Mouse (Mus musculus): ENCODE results near the gene Tmem43.
A peak's percentile ranks its signal among the peaks of the same experiment; 100 is the strongest.

Gene Tmem43

GRCm38 (mm10) chr6:91489872-91490271 is 16.4 kb downstream of the Tmem43 start:
- no peak for DNase-seq (ENCODE audit: low spot score in 2 of 2)

GRCm38 (mm10) chr6:91491004-91491403 is 17.5 kb downstream of the Tmem43 start:
- no peak for DNase-seq (ENCODE audit: low spot score in 2 of 2)

GRCm38 (mm10) chr6:91493053-91493452 is 19.6 kb downstream of the Tmem43 start:
- DNase-seq (ENCODE audit: low spot score in 2 of 2) = no peak

GRCm38 (mm10) chr6:91494526-91494925 is 21.0 kb downstream of the Tmem43 start:
- no peak for DNase-seq (ENCODE audit: low spot score in 2 of 2)

GRCm38 (mm10) chr6:91503302-91503701 is 29.8 kb downstream of the Tmem43 start:
- DNase-seq (ENCODE audit: low spot score in 2 of 2) = no peak

GRCm38 (mm10) chr6:91506036-91506435 is 32.5 kb downstream of the Tmem43 start:
- peak; percentile 68 to 72 for DNase-seq (ENCODE audit: low spot score in 2 of 2)

- peak; percentile 51 to 58 for DNase-seq (ENCODE audit: low spot score in 2 of 2)
These were observed 34.5 kb downstream of the Tmem43 start for GRCm38 (mm10) chr6:91508041-91508440.

GRCm38 (mm10) chr6:91509326-91509725 is 35.8 kb downstream of the Tmem43 start:
- DNase-seq (ENCODE audit: low spot score in 2 of 2) = peak; percentile 81 to 93

- DNase-seq (ENCODE audit: low spot score in 2 of 2) = no peak
These were observed 36.7 kb downstream of the Tmem43 start for GRCm38 (mm10) chr6:91510211-91510610.

- DNase-seq (ENCODE audit: low spot score in 2 of 2) = no peak
These were observed 40.6 kb downstream of the Tmem43 start for GRCm38 (mm10) chr6:91514135-91514534.

GRCm38 (mm10) chr6:91514737-91515362 is 41.3 kb downstream of the Tmem43 start:
- DNase-seq (ENCODE audit: low spot score in 2 of 2) = peak in 1 of 2 experiments; percentile 20

GRCm38 (mm10) chr6:91515545-91516449 is 42.3 kb downstream of the Tmem43 start, which contains the start of the genes Xpc and Lsm3:
Gene Xpc (minus strand): TSS chr6:91515888.
Gene Lsm3 (plus strand): TSS chr6:91515928.
- DNase-seq (ENCODE audit: low spot score in 2 of 2) = peak; percentile 96 to 98

GRCm38 (mm10) chr6:91518454-91519020 is 45.0 kb downstream of the Tmem43 start:
- DNase-seq (ENCODE audit: low spot score in 2 of 2) = no peak

- DNase-seq (ENCODE audit: low spot score in 2 of 2) = no peak
These were observed 49.3 kb downstream of the Tmem43 start for GRCm38 (mm10) chr6:91522816-91523215.

GRCm38 (mm10) chr6:91525544-91525943 is 52.0 kb downstream of the Tmem43 start:
- DNase-seq (ENCODE audit: low spot score in 2 of 2) = no peak

- no peak for DNase-seq (ENCODE audit: low spot score in 2 of 2)
These were observed 53.8 kb downstream of the Tmem43 start for GRCm38 (mm10) chr6:91527227-91527860.

- DNase-seq (ENCODE audit: low spot score in 2 of 2) = no peak
These were observed 54.8 kb downstream of the Tmem43 start for GRCm38 (mm10) chr6:91528265-91528664.

- DNase-seq (ENCODE audit: low spot score in 2 of 2) = no peak
These were observed 57.2 kb downstream of the Tmem43 start for GRCm38 (mm10) chr6:91530673-91531072.

- no peak for DNase-seq (ENCODE audit: low spot score in 2 of 2)
These were observed 57.8 kb downstream of the Tmem43 start for GRCm38 (mm10) chr6:91531276-91531675.

- no peak for DNase-seq (ENCODE audit: low spot score in 2 of 2)
These were observed 59.2 kb downstream of the Tmem43 start for GRCm38 (mm10) chr6:91532661-91533060.

GRCm38 (mm10) chr6:91533359-91533758 is 59.9 kb downstream of the Tmem43 start:
- DNase-seq (ENCODE audit: low spot score in 2 of 2) = no peak

- no peak for DNase-seq (ENCODE audit: low spot score in 2 of 2)
These were observed 60.3 kb downstream of the Tmem43 start for GRCm38 (mm10) chr6:91533771-91534170.

All from thymus, postnatal 10 days (tissue).